Mouse (Mus musculus): ENCODE measurements around the gene Mlycd.

The Mlycd gene

GRCm38 (mm10) chr8:119399255-119399654, 4.6 kb downstream of the Mlycd start:
- in situ Hi-C loops (cut with MboI; ENCODE audit: low pct_unique_long_range_greater_than_20kb in 1 of 2, low sequenced_read_pairs in 2 of 2, unreplicated experiment in 1 of 2) = no loop called here

DNA sequence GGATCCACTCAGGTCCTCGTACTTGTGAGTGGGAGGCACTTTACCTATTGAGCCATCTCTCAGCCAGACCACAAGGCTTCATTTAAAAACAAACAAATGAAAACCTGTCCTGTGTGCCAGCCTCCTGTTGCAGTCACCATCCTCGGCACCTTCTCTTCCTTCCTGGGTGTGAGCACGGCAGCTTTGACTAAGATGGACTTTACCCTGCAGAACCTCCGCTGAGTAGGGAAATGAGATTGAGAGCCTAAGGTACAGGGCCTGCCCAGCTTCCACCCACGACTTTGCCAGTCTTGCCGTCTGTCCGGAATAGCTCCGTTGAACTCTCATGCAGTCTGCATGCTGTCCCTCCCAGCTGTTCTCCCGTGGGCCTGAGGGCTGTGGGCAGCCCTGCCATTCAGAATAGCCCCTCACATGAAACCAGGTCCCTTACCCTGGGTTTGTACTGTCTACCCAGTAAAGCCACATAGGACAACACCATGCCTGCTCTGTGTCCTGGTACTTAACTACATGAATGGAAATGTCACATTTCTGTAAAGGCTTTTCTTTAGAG, 5.5 kb downstream of the Mlycd start:
- in situ Hi-C loops (cut with MboI; ENCODE audit: low pct_unique_long_range_greater_than_20kb in 1 of 2, low sequenced_read_pairs in 2 of 2, unreplicated experiment in 1 of 2) = no loop called here

GRCm38 (mm10) chr8:119400904-119401303, 6.2 kb downstream of the Mlycd start:
- in situ Hi-C loops (cut with MboI; ENCODE audit: low pct_unique_long_range_greater_than_20kb in 1 of 2, low sequenced_read_pairs in 2 of 2, unreplicated experiment in 1 of 2) = no loop called here

DNA sequence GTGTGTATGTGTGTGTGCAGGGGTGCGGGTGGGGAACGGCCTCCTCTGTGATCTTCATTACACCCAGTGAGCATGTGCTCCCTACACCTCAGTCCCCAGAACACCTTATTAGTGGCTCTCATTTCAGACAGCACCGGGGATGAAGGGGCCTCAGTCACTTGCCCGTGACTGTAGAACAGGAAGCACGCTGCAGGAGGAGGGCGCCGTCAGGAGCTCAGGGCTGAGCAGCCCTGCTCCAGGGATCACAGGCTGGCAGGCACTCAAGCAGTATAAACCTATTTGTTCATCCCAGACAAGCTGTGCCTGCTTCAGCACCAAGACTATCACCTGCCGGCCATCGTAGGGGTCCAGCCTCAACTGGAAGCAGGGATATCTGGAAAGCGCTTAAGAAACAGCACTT, 9.2 kb downstream of the Mlycd start:
- in situ Hi-C loops (cut with MboI; ENCODE audit: low pct_unique_long_range_greater_than_20kb in 1 of 2, low sequenced_read_pairs in 2 of 2, unreplicated experiment in 1 of 2) = no loop called here

DNA sequence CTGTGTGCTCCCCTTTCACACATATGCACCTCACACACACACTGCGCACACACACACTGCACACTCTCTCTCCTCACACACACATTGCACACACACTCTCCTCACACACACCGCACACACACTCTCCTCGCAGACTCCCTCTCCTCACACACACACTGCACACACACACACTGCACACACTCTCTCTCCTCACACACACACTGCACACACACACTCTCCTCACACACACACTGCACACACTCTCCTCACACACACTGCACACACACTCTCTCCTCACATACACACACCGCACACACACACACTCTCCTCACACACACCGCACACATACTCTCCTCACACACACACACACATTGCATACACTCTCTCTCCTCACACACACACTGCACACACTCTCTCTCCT, 10.0 kb downstream of the Mlycd start:
- in situ Hi-C loops (cut with MboI; ENCODE audit: low pct_unique_long_range_greater_than_20kb in 1 of 2, low sequenced_read_pairs in 2 of 2, unreplicated experiment in 1 of 2) = no loop called here

GRCm38 (mm10) chr8:119408311-119408710, 13.6 kb downstream of the Mlycd start:
- in situ Hi-C loops (cut with MboI; ENCODE audit: low pct_unique_long_range_greater_than_20kb in 1 of 2, low sequenced_read_pairs in 2 of 2, unreplicated experiment in 1 of 2) = no loop called here

- in situ Hi-C loops (cut with MboI; ENCODE audit: low pct_unique_long_range_greater_than_20kb in 1 of 2, low sequenced_read_pairs in 2 of 2, unreplicated experiment in 1 of 2) = loop anchor here in 1 of 2 experiments (5.0 kb wide), 1 partner anchor 195 kb away; the partner anchor contains the start of gene Taf1c
Observed at GRCm38 (mm10) chr8:119412037-119412734, 17.5 kb downstream of the Mlycd start.

DNA sequence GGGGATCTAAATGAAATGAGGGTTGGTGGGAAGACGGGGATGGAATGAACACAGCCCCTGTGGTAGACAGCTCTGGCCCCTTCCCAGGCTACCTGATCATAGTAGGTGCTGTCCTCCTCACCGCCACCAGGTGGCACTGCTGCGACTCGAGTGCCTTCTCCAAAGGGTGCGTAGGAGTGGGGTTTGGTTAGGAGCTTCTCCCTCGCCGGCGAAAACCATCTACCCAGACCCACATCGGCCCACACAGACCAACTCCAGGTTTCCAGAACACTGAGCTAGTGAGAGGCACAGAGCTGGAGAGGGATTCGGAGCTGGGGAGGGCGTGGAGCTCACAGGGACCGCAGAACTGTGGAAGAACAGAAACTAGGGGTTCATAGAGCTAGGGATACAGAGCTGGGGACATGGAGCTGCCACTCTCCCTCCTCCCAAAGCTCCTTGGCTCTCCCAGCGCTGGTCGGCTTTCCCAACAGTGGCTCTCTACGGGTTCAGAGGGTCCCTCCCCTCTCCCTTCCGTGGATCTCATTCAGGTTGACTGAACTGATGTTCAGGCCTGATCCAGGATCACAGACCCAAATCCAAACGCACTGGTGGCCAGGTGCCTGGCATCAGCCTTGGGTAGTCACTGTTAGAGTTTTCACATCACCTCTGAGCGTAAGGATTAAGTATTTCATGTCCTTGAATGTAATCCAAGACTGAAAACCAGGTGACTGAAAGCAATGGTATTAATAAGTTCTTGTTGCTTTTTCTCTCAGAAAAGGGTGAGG, 18.2 kb downstream of the Mlycd start:
- in situ Hi-C loops (cut with MboI; ENCODE audit: low pct_unique_long_range_greater_than_20kb in 1 of 2, low sequenced_read_pairs in 2 of 2, unreplicated experiment in 1 of 2) = loop anchor here in 1 of 2 experiments (5.0 kb wide), 1 partner anchor 194 kb away; the partner anchor contains the start of gene Taf1c

DNA sequence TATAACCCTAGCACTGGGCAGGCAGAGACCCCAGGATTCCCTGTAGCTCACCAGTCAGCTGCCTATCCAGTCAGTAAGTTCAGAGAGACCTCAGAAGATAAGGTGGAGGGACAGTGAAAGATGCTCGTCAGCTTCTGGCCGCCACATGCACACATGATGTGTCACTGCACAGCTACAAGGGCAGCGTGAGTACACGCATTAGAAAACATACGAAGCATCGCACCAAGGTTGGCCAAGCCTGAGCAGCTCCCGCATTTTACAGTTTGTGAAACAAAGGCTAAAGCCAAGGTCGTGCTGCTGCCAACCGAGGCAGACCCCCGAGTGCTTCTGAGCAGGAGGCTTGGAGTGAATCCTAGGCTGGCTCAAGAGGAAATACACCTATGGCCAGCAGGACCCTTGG, 18.9 kb downstream of the Mlycd start:
- in situ Hi-C loops (cut with MboI; ENCODE audit: low pct_unique_long_range_greater_than_20kb in 1 of 2, low sequenced_read_pairs in 2 of 2, unreplicated experiment in 1 of 2) = loop anchor here in 1 of 2 experiments (5.0 kb wide), 1 partner anchor 194 kb away; the partner anchor contains the start of gene Taf1c

GRCm38 (mm10) chr8:119420318-119420717, 25.6 kb downstream of the Mlycd start:
- in situ Hi-C loops (cut with MboI; ENCODE audit: low pct_unique_long_range_greater_than_20kb in 1 of 2, low sequenced_read_pairs in 2 of 2, unreplicated experiment in 1 of 2) = no loop called here

DNA sequence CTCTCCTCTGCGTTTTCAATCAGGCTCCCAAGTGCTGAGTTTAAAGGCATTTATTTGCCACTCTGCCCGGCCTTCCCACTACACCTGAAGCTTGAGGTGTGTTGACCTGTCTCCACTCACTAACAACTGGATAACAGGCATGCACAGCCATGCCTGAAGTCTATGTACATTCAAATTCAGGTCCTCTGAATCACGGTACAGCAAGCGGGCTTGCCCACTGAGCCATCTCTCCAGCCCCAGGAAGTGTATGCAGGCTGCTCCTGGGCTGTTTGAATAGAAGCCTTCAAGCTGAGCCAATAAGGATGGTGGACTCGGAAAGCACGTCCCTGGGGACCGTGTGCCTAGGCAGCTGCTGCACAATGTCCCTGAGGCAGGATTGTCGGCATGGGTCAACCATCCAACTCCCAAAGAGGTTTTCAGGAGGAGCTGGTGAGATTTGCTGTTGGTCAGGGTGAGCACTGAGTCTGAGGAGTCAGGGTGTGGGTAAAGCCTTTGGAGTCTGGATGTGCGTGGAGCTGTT, 27.0 kb downstream of the Mlycd start:
- in situ Hi-C loops (cut with MboI; ENCODE audit: low pct_unique_long_range_greater_than_20kb in 1 of 2, low sequenced_read_pairs in 2 of 2, unreplicated experiment in 1 of 2) = no loop called here

DNA sequence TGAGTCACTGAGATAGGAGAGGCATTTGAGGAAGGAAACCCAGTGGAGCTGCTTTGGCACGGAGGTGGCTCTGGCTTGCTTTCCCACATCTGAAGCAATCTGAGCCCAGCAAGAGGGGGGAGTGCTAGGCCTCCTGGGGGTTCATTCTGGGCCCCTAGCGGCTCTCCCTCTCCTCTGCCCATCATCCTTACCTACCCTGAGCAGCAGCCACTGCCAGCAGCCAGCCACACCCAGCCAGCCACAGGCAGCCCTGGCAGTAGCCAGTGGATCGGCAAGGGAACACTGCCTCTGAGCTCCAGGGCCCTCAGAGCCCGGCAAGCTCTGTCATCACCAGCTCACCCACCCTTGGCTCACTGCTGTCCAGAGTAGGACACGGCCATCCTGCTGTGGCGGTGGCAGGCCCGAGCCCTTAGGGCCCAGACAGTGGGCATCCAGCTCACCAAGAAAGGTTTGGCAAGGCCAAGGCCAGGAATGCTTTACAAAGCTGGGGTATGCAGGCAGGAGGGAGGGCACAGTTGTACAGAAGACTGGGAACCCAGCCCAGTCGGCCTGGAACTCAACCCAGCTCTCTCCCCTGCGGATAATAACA, 27.5 kb downstream of the Mlycd start:
- in situ Hi-C loops (cut with MboI; ENCODE audit: low pct_unique_long_range_greater_than_20kb in 1 of 2, low sequenced_read_pairs in 2 of 2, unreplicated experiment in 1 of 2) = no loop called here

DNA sequence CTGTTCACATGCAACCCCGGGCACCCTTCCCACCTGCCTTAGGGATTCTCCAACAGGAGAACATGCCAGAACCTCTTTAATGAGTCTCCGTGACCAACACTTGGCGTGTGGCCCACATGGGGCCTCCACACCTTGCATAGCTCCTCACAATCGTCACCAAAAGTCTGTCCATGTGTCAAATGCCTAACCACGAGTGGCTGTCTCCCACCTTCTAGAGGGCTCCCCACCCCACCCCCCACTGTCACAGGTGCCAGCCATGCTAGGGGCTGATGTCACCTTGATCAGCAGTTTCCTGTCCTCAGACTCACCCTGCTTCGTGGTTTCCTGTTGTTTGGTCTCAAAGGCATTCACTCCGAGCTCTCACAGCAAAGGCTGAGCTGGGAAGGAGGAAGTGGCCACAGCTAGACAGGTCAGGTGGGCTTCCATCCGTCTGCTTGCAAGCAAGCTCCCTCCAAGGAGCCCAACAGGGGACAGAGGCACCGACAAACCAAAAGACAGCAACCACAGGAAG, 29.0 kb downstream of the Mlycd start:
- in situ Hi-C loops (cut with MboI; ENCODE audit: low pct_unique_long_range_greater_than_20kb in 1 of 2, low sequenced_read_pairs in 2 of 2, unreplicated experiment in 1 of 2) = no loop called here

GRCm38 (mm10) chr8:119424199-119424733, 29.6 kb downstream of the Mlycd start:
- in situ Hi-C loops (cut with MboI; ENCODE audit: low pct_unique_long_range_greater_than_20kb in 1 of 2, low sequenced_read_pairs in 2 of 2, unreplicated experiment in 1 of 2) = no loop called here

DNA sequence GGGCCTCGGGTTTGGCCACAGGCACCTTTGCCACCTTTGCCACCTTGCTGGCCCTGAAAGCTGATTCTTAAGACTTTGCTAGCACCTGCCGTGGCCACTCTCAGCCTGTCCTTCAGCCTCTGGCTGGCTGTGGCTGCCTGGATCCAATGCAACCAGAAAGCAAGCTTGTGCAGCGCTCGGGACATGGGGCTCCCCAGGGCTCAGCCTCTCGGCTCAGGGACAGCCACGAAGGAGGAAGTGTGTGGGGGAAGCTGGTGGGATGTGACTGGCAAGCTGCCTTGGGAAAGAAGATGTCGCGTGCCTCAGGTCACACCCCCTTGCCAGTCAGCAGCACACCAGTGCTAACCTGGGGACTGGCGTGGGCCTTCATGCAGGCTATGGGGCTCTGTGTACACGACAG, 30.1 kb downstream of the Mlycd start:
- in situ Hi-C loops (cut with MboI; ENCODE audit: low pct_unique_long_range_greater_than_20kb in 1 of 2, low sequenced_read_pairs in 2 of 2, unreplicated experiment in 1 of 2) = no loop called here

DNA sequence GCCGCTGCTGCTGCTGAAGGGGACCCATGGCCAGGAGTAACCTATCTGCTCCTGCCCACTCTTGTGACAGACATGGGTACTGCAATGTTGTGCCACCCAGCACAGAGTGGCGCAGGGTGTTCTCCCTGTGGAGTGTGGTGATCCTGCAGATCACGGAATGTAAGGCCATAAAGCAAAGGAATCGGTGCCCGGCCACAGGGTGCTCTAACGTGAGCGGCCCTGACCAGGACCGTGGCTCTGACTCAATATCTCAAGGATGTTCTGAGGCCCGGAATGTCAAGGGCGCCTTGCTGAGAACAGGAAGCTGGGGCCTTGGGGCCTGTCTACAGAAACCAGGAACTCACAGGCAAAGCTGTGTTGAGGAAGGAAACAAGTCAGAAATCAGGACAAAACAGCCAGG, 30.9 kb downstream of the Mlycd start:
- in situ Hi-C loops (cut with MboI; ENCODE audit: low pct_unique_long_range_greater_than_20kb in 1 of 2, low sequenced_read_pairs in 2 of 2, unreplicated experiment in 1 of 2) = no loop called here

GRCm38 (mm10) chr8:119426069-119426735, 31.5 kb downstream of the Mlycd start:
- in situ Hi-C loops (cut with MboI; ENCODE audit: low pct_unique_long_range_greater_than_20kb in 1 of 2, low sequenced_read_pairs in 2 of 2, unreplicated experiment in 1 of 2) = no loop called here

Data from mouse embryonic stem cell (cell line).